Mouse (Mus musculus) kidney, postnatal 10 days (tissue): ENCODE results near the gene Polr3b.

ENCODE experiments used
- DNase-seq: peaks from one replicate; pipeline ENCODE4 v3.0.0; 2021; ENCODE audit warnings: mixed read lengths

The Polr3b gene

DNA sequence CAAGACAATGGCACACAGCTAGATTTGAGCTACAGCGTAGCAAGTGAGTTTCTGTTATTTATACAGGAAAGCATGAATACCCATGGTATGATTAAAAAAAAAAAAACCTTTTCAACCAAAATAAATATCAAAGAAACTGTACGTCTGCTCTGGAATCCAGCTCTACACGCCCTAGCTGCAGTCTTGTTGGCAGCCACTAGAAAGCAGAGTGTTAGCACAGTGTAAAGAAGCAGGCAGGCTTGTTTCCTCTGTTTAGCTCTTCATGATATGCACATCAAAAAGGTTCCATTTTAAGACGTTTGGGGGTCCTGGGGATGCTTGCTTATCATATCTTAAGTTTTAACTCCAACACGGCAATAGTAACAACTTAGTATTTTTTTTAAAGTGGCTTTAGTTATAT lies 89.8 kb downstream of the Polr3b start:
- no peak for DNase-seq

DNA sequence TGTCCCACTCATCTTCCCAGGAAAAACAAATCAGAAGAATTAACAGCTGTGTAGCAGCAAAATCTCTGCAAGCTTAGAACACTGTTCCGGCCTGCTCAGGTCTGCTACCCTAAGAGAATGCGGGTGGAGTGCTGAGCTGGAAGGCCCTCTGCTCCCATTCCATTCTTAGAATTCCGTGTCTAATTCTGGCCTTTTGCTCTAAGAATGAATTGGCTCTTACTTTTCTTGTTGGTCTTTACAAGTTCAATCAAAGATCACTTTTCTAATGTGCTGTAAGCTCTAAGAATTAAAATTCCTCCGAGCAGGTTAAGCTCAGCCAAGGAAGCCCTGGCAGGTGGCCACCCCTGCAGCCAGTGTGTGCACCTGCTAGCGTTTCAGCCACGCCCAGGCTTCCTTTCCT lies 90.4 kb downstream of the Polr3b start:
- no peak for DNase-seq

DNA sequence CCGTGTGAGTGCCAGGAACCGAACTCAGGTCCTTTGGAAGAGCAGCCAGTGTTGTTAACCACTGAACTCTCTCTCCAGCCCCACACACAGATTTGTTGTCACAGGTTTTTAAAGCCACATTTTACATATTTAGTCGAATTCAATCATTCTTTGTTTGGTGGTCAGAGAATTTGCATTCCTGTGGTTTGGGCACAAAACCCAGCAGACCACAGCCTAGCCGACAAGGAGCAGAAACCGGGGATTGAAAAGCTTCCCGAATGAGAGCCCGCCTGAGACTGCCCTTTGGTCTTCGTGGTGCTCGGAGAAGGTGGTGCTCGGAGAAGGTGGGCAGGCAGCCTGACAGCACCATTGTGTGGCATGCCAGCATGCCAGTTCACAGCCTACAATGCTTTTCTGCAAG lies 91.0 kb downstream of the Polr3b start:
- DNase-seq: no peak

DNA sequence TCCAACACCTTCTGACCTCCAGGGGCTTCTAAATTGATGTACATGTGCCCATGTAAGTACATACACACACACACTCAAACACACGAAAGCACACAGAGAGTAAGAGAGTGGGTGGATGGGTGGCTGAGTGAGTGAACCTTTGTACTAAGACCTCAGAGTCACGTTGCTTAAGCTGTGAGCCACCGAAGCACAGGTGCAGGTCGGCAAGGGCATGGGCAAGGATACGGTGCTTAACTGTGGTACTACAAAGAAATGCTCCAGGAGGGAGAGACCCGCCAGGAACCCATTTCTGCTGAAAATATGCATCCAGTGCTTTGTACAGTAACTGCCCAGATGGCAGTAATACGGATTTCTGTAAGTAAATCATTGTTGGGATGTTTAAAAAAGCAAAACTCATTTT lies 93.5 kb downstream of the Polr3b start:
- DNase-seq: no peak

DNA sequence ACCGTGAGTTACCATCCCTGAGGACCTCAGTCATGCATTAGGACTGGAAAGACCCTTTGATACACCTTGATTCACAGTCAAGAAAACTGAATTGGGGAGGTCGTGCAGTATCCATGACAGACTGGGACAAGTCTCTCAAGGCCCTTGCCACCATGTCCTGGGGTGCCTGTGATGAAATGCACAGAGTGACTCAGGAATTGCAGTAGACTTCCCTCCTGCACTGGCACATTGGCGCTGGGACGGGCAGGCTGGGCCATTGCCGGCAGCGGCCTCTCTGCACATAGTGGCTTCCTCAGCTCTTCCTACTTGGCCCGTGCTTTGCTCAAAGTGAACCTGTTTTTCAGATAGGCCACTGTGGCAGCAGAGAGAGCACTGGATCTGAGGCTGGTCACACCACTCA lies 94.5 kb downstream of the Polr3b start:
- no peak for DNase-seq

DNA sequence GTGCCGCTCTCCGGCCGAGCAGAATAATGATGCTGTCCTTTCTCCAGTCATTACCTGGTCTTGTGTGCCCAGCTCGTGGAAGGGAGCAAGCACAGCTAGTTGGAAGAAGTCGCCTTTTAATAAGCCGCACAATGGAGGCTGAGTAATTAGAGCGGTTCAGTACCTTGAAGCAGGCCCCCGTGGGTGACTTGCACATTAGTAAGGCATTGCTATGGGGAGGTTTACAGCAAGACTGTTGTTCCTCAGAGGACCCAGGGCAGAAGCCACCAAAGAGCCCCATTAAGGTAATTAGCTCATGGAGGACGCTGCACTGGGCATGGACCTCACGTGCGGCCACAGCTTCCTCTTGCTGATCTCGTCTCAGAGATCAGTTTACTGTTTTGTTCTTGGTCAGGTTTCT lies 100.6 kb downstream of the Polr3b start:
- DNase-seq: no peak

DNA sequence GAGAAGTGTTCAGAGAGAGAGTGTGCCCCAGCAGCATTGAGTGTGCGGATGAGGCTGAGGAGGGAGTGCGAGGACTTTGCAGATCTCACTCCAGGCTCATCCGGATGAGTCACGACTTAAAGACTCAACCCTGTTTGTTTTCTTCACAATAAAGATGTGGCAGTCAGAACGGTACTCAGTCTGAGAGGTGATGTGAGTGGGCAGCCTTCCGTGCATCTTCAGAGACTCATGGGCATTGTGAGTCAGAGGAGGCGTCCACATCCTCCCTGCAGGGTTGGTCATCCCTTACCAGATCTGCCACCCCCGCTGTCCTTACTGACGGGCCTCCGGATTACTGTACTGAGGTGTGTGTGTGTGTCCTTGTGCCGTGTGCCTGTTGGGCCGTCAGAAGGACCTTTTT lies 104.9 kb downstream of the Polr3b start:
- DNase-seq: no peak

DNA sequence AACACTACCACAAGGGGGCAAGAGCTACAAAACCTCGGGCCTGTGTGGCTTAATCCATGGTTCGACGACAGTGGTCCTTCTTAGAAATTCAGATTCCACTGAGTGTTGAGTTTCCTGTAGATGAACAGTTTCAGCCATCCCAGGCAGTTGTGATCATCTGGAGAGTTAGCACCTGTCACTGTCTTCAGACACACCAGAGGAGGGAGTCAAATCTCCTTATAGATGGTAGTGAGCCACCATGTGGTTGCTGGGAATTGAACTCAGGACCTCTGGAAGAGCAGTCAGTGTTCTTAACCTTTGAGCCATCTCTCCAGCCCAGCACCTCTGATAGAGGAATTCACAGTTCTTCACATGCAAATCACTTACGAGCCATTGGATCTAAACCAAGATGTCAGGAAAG lies 105.7 kb downstream of the Polr3b start:
- DNase-seq: no peak

DNA sequence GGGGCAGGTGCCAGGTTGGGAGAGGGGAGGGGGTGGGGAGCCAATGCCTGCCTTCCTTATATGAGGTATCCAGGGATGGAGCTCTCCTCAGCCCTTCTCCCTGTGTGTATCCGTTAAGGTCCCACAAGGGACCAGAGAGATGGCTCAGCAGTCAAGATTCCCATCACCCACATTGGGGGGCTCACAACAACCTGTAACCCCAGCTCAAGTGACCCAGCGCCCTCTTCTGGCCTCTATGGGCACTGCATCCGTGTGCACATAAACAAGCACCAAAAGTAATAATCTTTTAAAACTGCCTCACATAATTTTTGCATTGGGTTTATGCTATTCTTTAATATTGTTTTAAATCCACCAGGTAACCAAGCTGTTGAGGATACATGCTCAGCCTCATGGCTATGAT lies 108.0 kb downstream of the Polr3b start:
- DNase-seq: no peak

DNA sequence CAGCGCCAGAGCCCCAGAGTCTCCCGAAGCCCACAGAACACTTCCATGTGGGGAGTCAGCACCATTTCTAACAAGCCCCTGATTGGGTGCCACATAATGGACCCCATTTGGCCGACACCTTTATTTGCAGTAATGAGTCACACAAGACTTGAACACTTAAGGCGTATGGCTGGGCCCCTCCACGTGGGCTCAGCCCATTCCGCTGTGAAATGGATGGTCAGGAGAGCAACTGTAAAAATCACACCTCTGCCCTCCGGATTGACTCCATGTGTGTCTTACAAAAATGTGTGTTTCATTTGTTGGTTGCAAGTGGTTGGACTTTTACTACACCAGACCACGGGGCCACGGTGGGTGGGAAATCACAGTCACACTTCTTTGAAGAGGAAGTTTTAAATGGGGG lies 108.9 kb downstream of the Polr3b start:
- DNase-seq: no peak

DNA sequence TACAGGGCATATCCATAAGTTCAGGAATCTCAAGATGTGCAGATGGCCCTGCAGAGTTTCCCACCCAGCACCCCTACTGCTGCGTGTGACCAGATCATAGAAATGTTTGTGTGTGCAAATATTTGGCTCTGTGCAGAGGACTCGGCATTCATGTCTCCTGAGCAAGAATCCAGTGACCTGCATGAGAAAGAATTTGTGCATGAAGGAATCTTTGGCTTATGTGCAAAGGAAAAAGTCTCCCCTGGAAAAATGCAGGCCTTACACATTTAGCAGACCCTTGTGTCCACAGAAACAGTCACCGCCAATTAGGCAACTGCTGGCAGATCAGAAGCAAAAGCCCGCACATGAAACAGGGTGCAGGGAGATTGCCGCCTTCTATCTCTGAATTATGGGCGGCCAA lies 111.4 kb downstream of the Polr3b start:
- no peak for DNase-seq

DNA sequence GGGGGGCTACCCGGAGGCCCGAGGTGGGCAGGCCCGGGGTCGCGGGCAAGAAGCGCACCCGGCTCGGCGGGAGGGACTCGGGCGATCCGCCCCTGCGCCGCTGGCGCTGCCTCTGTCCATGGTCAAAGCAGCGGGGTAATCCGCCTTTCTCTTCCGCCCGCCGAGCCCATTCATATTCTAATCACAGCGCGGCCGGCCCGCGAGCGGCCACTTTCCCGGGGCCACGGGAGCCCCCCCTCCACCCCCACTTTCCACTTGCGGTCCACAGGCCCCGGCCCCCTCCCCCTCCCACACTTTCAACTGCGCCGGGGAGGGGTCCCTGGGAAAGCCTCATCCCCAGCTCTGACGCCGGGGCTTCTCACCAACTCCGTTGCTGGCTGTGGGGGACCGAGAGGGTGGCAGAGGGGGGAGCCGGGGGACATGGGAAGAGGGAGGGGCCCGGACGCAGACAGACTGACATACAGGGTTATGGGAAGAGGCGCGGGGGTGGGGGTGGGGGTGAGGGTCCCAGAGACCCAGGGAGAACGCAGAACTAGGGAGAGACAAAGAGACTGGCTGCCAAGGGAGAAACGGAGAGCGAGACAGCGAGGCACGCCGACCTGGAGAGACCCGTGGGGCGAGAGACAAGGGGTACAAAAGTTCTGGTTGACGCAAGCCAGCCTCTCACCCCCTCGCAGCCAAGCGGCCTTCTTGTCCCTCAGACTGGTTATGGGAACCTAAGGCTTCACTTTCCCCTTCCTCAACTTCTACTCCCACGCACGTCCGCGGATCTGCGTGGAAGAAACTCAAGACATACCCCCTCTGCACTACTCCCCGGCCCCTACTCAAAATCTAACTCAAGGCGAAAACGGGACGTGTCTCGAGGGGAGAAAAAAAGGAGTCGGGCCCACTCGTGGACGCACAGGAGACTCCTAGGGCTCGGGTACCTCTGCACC lies 133.0 kb downstream of the Polr3b start:
- peak; percentile 60 for DNase-seq

DNA sequence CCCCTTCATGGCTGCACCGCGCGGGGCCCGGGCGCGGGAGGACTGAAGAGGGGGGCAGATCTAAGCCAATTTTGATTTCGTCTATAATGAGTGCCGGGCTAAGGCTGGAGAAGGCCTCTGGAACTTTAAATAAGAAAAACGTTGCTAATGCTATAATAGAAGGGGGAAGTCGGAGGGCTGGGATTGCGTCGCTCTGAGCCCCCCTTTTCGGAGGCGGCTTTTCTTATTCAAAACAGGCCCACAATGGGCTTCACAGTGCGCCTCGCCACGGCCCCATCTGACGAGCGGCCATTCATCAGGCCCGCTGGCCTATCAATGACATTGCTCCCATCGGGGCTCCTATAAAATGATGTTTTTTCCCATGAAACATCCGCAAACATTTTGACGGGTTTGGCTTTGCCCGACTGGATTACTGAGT lies 133.7 kb downstream of the Polr3b start, which contains the start of gene Rfx4:
Rfx4 (plus strand) TSS at position 277 of the 418 bp plus-strand sequence.
- DNase-seq: no peak

DNA sequence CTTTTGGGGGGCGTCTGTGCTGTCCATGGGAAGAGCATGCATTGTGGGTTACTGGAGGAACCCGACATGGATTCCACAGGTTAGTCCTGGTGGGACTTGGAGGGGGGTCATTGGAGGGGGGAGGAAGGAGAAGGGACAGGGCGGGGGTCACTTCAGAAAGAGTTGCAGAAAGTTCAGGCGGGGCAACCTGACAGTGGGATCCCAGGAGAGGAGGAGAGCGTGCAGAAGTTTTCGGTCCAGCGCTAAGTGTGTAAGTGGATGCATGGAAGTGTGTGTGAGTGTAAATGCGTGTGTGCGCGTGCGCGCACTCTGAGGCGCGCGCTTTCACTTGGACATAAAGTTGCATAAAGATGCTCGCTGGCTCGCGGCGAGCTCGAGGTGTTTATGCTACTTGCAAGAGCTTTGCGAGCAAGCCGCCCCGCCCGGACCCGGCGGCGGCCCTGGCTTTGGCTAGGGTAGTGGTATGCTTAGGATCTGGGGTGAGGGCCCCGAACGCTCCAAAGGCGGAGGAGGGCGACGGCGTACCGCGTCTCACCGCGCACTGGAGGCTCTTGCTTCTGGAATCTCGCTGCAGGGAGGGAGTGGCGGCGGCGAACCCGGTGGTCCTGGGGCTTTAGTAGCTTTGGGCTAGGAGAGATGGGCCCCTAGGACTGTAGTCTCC lies 134.5 kb downstream of the Polr3b start:
- DNase-seq: peak; percentile 38

DNA sequence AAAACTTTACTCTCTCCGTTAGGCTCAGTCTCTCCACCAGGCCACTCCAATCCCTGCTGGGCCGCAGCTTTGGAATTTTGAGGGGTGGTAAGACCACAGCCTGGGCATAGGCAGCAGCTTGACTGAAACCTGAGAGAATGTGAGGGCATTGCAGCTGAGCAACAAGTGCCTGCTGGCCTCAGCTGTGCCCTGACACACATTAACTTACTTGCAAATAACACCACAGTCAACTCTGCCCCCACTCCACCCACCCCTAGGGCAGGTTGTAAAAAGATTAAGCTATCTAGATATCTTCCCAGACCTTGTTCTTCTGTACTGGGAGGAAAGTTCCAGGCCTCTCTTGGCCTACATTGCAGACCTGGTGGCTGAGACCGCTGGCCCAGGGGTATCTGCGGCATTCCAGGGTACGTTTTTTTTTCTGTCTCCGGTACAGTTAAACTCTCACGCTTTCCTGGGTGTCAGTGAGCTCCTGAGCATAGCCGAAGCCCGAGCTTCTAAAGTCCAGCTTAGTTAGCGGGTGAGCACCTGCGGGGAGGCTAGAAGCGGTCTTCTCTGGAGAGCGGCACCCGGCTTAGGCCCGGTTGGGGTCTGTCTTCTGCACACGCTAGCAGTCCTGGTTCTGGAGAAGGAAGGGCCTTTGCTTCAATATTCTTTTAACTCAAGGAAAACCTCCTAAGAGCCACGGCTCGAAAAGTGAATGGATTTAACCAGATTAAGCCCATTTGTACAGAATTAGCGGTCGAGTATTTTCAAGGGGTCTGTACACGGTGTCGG lies 135.5 kb downstream of the Polr3b start:
- peak; percentile 33 for DNase-seq

DNA sequence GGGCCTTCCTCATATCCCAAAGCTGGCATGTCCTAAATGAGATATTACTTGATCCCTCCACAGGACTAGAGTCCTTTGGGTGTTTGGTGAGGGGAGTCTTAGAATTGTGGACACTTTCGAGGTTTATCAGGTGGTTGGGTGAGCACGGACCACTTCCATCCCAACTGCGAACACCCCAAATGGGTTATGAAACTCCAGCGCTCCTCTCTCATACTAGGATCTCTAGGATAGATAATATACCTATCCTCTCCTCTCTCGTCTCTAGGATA lies 136.0 kb downstream of the Polr3b start:
- no peak for DNase-seq

DNA sequence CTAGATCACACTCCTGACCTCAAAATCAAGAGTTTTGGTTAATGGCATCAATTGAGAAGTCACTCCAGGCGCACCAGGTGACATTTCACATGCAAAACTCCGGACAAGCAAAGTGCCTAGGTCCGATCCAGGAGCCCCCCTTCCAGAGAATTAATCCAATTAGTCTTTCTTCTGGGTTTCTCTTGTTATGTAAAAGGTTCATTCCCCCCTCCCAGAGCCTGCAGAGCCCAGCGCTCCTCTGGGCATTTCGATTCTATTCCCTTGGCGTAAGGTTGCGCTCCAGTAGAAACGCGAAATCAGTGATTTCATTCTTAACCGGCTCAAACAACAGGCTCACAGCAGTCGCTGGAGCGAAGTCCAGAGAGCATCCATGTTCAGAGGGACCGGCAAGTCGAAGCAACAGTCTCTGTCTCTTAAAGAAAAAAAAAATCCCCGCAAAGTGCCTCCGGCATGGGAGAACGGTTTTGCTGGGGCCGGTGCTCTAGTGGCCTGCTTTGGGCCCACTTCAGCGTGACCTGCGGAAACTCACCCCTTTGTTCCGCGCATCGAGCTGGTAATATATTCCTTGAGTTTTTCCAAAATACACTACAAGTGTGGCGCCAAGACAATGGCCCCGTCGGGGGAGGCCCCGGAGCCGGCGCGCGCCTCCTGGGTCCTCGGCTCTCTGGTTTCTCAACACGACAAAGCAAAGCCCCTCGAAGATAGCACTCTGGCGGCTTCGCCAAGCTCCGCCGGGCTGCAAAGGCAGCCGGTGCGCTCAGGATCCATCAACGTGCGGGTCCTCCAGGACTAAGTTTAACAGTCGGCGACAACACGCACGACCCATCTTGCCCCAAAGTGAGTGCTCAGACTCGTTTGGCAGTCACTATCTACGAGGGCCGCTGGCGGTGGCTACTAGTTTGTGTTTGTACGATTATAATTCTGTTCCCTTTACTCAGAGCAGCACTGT lies 136.7 kb downstream of the Polr3b start:
- DNase-seq: peak; percentile 13

DNA sequence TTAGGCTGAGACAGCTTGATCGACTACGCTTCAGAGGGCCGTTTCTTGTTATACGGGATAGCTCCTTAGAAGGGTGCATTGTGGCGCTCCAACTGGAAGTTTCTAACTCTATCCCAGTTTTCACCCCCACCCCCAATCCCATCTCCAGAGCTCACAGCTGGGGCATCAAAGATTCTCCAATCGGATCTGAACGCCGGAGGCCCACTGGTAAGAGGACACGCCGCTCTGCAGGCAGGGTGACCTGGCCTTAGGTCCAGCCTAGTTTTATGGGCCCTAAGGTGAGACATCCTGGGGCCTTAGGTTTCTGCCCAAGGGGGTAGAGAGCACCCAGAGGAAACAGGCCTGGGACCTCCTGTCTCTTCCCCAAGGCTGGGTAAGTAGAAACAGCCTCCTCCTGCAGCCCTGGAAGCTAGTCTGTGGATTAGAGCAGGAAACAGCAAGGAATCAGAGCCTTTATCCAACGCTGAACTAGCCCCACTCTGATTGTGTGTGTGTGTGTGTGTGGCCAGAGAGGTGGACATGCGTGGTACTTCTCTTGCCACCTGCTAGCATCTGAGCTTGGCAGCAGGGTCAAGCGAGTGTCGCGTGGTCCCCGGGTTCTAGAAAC lies 137.5 kb downstream of the Polr3b start:
- no peak for DNase-seq

DNA sequence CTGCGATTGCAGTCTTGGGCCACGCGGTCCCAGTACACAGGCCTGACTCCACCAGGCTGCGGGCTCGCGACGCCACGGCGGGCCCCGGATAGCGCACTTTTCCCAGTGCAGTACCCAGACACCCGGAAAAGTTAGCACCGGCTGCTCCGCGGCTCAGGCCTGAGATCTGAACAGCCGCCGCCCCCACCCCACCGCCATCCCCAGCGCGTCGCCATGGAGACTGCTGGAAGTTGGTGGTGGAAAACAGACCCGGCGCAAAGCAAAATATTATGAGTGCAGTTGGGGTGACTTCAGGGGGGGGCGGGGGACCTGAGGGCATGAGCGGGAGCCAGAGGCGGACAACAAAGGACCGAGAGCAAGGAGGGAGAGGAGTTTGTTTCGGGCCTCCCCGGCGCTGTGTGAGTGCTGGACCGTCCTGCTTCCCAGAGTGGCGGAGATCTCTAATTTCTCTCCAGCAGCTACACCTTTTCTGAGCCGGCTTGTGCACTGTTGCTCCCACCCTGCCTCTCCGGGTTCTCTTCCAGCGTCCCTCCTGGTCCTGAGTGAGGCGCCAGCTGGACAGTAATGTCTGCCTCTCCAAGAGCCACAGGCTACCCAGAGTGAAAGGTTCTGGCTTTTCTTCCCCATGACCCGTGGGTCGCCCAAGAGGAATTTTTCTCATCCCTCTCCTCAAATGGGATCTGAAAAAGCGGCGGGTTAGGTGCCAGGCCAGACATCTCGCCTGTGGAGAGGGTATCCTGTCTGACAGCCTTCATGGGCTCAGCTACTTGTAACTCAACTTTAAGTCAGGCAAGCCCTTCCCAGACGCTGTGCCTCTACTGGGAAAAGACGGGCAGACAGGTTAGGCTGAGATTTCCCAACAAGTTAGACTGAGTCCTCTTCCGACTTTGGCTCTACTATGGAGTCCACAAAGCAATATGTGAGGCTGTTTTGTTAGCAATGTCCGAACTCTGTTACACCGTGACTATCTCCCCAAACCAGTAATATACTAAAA lies 138.3 kb downstream of the Polr3b start:
- DNase-seq: peak; percentile 30

DNA sequence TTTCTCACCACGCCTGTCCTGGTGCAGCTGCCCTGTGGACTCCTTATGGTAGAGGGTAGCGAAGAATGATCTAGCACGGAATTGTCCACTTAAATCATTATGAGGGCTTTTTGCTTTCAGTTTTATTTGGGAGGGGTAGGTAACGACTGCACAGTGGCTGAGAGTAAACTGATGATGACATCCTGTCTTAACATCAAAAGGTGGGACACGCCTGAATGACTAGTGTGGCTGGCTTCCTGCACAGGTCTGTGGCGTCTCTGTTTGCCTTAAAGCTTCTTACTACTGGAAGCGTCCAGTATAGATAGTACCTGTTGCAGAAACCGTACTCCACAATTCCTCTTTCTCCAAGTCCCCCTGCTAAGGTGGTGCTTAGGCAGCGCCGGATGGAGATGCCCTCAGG lies 146.7 kb downstream of the Polr3b start:
- no peak for DNase-seq
